Mouse (Mus musculus): Measurements from ENCODE around the gene Ksr2.

DNA sequence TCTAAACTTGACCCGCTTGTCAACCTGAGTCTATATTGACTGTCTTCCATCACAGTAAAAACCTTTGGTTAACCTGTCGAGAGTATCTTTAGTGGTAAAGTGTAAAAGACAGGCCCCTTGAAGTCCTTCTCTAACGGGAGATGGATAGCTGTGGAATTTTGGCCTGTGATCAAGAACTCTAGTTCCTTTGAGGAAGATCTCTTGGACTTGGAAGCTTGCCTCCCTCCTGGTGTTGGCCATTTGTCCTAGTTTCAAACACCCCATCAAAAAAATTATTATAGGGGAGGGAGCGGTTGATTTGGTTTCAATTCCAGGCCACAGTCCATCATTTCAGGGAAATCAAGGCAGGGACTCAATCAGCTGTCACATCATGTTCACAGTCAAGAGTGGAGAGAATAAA, 309.5 kb downstream of the Ksr2 start:
- TF ChIP-seq CTCF (IDR thresholded peaks at IDR 0.05; ENCODE audit: low read depth) = no peak
- TF ChIP-seq EP300 (optimal IDR thresholded peaks at IDR 0.05) = no peak
